Mouse (Mus musculus) adipocyte (in vitro differentiated cells): ENCODE results near the gene Slc39a3.

ENCODE experiments used
- DNase-seq: peaks from one replicate; pipeline ENCODE4 v3.0.0-alpha.2; 2016; ENCODE audit warnings: low spot score

The Slc39a3 gene

DNA sequence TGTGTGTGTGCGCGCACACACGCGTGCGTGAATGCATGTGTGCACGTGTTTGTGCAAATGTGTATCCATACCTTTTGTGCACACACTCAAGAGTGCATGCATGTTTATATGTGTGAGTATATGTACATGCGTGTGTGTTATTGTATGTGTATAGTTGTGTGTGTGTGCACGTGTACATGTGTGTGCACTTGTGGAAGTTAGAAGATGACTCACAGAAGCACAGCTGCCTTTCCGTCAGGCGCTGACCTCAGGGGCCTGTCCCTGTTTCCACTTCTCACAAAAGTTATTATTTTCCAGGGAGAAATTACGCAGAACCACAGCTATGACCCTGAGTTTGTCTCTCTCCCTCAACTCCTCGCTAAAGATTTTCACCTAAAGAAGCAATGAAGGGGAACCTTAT, 53.0 kb downstream of the Slc39a3 start:
- DNase-seq: no peak

DNA sequence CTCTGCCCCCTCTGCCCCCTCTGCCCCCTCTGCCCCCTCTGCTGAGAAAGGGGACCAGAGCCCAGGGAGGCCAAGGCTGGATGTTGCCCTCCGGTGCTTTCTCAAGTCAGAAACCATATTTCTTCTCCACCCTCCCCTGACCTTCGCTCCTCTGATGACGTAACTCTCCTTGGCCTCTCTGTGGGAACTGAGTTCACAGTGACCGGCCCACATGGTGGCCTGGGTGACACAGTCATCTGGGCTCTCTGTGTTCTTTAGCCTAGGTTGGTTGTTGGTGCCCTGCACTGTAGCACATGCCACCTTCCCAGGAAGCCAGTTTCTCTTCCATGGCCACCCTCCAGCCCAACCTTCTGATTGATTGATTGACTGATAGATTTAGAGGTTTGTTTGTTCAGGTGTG, 54.8 kb downstream of the Slc39a3 start:
- peak; percentile 37 for DNase-seq

DNA sequence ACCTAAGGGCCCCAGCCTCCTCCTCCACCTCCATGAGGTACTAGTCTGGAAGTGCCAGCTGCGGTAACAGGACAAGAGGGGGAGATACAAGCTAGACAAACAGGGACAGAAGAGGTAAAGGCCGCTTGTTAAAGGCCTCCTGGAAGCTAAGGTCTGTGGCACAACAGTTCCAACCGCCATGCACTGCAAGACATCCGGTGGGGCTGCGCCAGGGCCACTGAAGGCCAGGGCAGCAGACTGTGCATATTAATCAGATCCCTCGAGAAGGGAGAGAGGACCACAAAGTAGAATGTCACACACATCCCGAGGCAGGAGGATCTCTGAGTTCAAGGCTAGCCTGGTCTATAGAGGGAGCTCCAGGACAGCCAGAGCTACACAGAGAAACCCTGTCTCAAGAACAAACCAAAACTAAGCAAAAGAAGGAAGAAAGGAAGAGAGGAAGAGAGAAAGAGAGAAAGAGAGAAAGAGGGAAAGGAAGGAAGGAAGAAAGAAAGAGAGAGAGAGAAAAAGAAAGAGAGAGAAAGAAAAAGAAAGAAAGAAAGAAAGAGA, 55.6 kb downstream of the Slc39a3 start:
- no peak for DNase-seq
